Mouse (Mus musculus) small intestine, adult 2 months (tissue): ENCODE results near the gene Vipr2.

Source experiments
- CTCF ChIP-seq: fragments of 200-500 bp; IDR thresholded peaks from 2 replicates; pipeline ENCODE4 v1.5.1; 2012; ENCODE audit warnings: low read depth, mild to moderate bottlenecking, control low read depth, inconsistent platforms, low read length, moderate library complexity, mixed read lengths; ENCODE audit not compliant: insufficient replicate concordance, insufficient read length; ENCODE audit errors: extremely low read depth
- POLR2A ChIP-seq: fragments of 200-500 bp; IDR thresholded peaks from 2 replicates; pipeline ENCODE4 v1.6.1; 2012; ENCODE audit warnings: low read depth, mild to moderate bottlenecking, control low read depth, inconsistent platforms, low read length, moderate library complexity

GRCm38 (mm10) chr12:116049236-116049635 is 28.3 kb upstream of the Vipr2 start:
- no peak for TF ChIP-seq POLR2A
- no peak for TF ChIP-seq CTCF
